Mouse (Mus musculus): ENCODE results near the gene Ublcp1.
A peak's percentile ranks its signal among the peaks of the same experiment; 100 is the strongest.

The Ublcp1 gene

GRCm38 (mm10) chr11:44470432-44471336, at the start of gene Ublcp1:
TSS of gene Ublcp1 (minus strand) at chr11:44470498.
- peak; percentile 85 for DNase-seq (ENCODE audit: low spot score)

- DNase-seq (ENCODE audit: low spot score) = peak; percentile 44
Measured at GRCm38 (mm10) chr11:44519096-44519949, 49.0 kb upstream of the Ublcp1 start.

- DNase-seq (ENCODE audit: low spot score) = peak; percentile 51
Measured at GRCm38 (mm10) chr11:44518281-44519095, 48.2 kb upstream of the Ublcp1 start, which contains the start of gene Rnf145. TSS of gene Rnf145 (plus strand) at chr11:44518964.

GRCm38 (mm10) chr11:44517561-44518280, 47.4 kb upstream of the Ublcp1 start:
- DNase-seq (ENCODE audit: low spot score) = no peak

- DNase-seq (ENCODE audit: low spot score) = no peak
Measured at GRCm38 (mm10) chr11:44516362-44516761, 46.1 kb upstream of the Ublcp1 start.

- no peak for DNase-seq (ENCODE audit: low spot score)
Measured at GRCm38 (mm10) chr11:44514666-44515065, 44.4 kb upstream of the Ublcp1 start.

- DNase-seq (ENCODE audit: low spot score) = peak; percentile 67
Measured at GRCm38 (mm10) chr11:44513026-44513422, 42.7 kb upstream of the Ublcp1 start.

GRCm38 (mm10) chr11:44512044-44513025, 42.0 kb upstream of the Ublcp1 start:
- peak; percentile 79 for DNase-seq (ENCODE audit: low spot score)

GRCm38 (mm10) chr11:44510371-44510770, 40.1 kb upstream of the Ublcp1 start:
- DNase-seq (ENCODE audit: low spot score) = no peak

- no peak for DNase-seq (ENCODE audit: low spot score)
Measured at GRCm38 (mm10) chr11:44509906-44510305, 39.6 kb upstream of the Ublcp1 start.

- peak; percentile 94 for DNase-seq (ENCODE audit: low spot score)
Measured at GRCm38 (mm10) chr11:44508876-44509275, 38.6 kb upstream of the Ublcp1 start.

GRCm38 (mm10) chr11:44504761-44505160, 34.5 kb upstream of the Ublcp1 start:
- no peak for DNase-seq (ENCODE audit: low spot score)

- DNase-seq (ENCODE audit: low spot score) = no peak
Measured at GRCm38 (mm10) chr11:44504146-44504545, 33.8 kb upstream of the Ublcp1 start.

GRCm38 (mm10) chr11:44502931-44503330, 32.6 kb upstream of the Ublcp1 start:
- no peak for DNase-seq (ENCODE audit: low spot score)

- DNase-seq (ENCODE audit: low spot score) = no peak
Measured at GRCm38 (mm10) chr11:44501477-44501876, 31.2 kb upstream of the Ublcp1 start.

GRCm38 (mm10) chr11:44500966-44501365, 30.7 kb upstream of the Ublcp1 start:
- DNase-seq (ENCODE audit: low spot score) = no peak

GRCm38 (mm10) chr11:44498412-44499272, 28.3 kb upstream of the Ublcp1 start:
- DNase-seq (ENCODE audit: low spot score) = no peak

GRCm38 (mm10) chr11:44496217-44496616, 25.9 kb upstream of the Ublcp1 start:
- no peak for DNase-seq (ENCODE audit: low spot score)

Measured in c-Kit-positive CD71-positive TER-119-positive erythroid progenitor cells, embryonic 14.5 days (primary cell).